Mouse (Mus musculus): ENCODE data around the gene Rnasel. TPM values are rescaled to one million over a fixed set of nuclear protein-coding genes. Genes with fewer than 3 reads are reported as not detected.

Rnasel gene
- total and polyA plus RNA-seq, 3 experiments: 8.4 to 18.8 (median 9.2) TPM

- peak overlapping the region; percentile 24; the same call in 1 of the 2 replicates for H3K4me2 ChIP-seq (ENCODE audit: insufficient read depth, low read depth, poor library complexity, severe bottlenecking)
These were observed 45.7 kb upstream of the Rnasel start for GRCm38 (mm10) chr1:153703445-153703991.

GRCm38 (mm10) chr1:153704174-153704573, 45.1 kb upstream of the Rnasel start:
- Histone ChIP-seq H3K4me3 (replicated peaks in 1 of 3; ENCODE audit: low read depth in 2 of 3, low read length in 2 of 3, poor library complexity in 1 of 3) (no peak overlapping the region), H3K4me1 (ENCODE audit: control insufficient read depth in 1 of 2, insufficient read depth in 2 of 2) (peaks cover 16 to 78% of the 10 kb centered on the region in 2 experiments), H3K4me2 (ENCODE audit: insufficient read depth, low read depth, poor library complexity, severe bottlenecking) (no peak overlapping the region), H3K27me3 (replicated peaks) (peaks cover 2% of the 10 kb centered on the region), H3K9ac (ENCODE audit: insufficient read depth, low read depth) (no peak overlapping the region), H3K36me3 (replicated peaks in 1 of 2; ENCODE audit: control insufficient read depth in 1 of 2, insufficient read depth in 1 of 2, low read length in 1 of 2) (no peaks in the 10 kb centered on the region), H3K27ac (ENCODE audit: insufficient read depth, low read depth) (no peak overlapping the region), H3K79me2 (replicated peaks; ENCODE audit: control insufficient read depth, extremely low read depth, insufficient read depth, poor library complexity, severe bottlenecking) (no peaks in the 10 kb centered on the region), H3K9me3 (replicated peaks; ENCODE audit: low read length) (peaks cover 5% of the 10 kb centered on the region)
- no peak for DNase-seq (ENCODE audit: extremely low read depth)
- TF ChIP-seq UBTF (IDR thresholded peaks at IDR 0.05; ENCODE audit: low read depth, low read length): no peak
- no peak for TF ChIP-seq MEF2A (IDR thresholded peaks at IDR 0.05; ENCODE audit: borderline replicate concordance, low read depth, low read length)
- no peak for TF ChIP-seq ZKSCAN1 (IDR thresholded peaks at IDR 0.05; ENCODE audit: borderline replicate concordance, low read depth, low read length)
- no peak for TF ChIP-seq PAX5 (IDR thresholded peaks at IDR 0.05; ENCODE audit: low read length)
- TF ChIP-seq MYC (IDR thresholded peaks at IDR 0.05; ENCODE audit: low read depth, low read length): no peak
- no peak for TF ChIP-seq GABPA (IDR thresholded peaks at IDR 0.05; ENCODE audit: insufficient replicate concordance, low read depth, low read length)
- in situ Hi-C loops (cut with MboI; ENCODE audit: low pct_ligation_motif_present, low pct_unique_long_range_greater_than_20kb, low sequenced_read_pairs) (loop anchor here (5.0 kb wide), 1 partner anchor 33 kb away; no protein-coding TSS in a partner anchor), dilution Hi-C loops (cut with MboI; ENCODE audit: extremely low pct_ligation_motif_present, extremely low pct_unique_long_range_greater_than_20kb, low sequenced_read_pairs) (no loop called here)

More at GRCm38 (mm10) chr1:153703445-153703991, 45.7 kb upstream of the Rnasel start:
- H3K9ac ChIP-seq (ENCODE audit: insufficient read depth, low read depth): no peak overlapping the region
- DNase-seq (ENCODE audit: extremely low read depth): no peak
- H3K27ac ChIP-seq (ENCODE audit: insufficient read depth, low read depth): no peak overlapping the region
- peaks cover 5% of the 10 kb centered on the region for H3K9me3 ChIP-seq (replicated peaks; ENCODE audit: low read length)
- H3K27me3 ChIP-seq (replicated peaks): peaks cover 4% of the 10 kb centered on the region
- peak overlapping the region in 1 of 3 experiments; percentile 10 for H3K4me3 ChIP-seq (replicated peaks in 1 of 3; ENCODE audit: low read depth in 2 of 3, low read length in 2 of 3, poor library complexity in 1 of 3)
- dilution Hi-C loops (cut with MboI; ENCODE audit: extremely low pct_ligation_motif_present, extremely low pct_unique_long_range_greater_than_20kb, low sequenced_read_pairs) (no loop called here), in situ Hi-C loops (cut with MboI; ENCODE audit: low pct_ligation_motif_present, low pct_unique_long_range_greater_than_20kb, low sequenced_read_pairs) (loop anchor here (5.0 kb wide), 1 partner anchor 34 kb away; no protein-coding TSS in a partner anchor)
- H3K79me2 ChIP-seq (replicated peaks; ENCODE audit: control insufficient read depth, extremely low read depth, insufficient read depth, poor library complexity, severe bottlenecking): no peaks in the 10 kb centered on the region
- H3K36me3 ChIP-seq (replicated peaks in 1 of 2; ENCODE audit: control insufficient read depth in 1 of 2, insufficient read depth in 1 of 2, low read length in 1 of 2): no peaks in the 10 kb centered on the region
- H3K4me1 ChIP-seq (ENCODE audit: control insufficient read depth in 1 of 2, insufficient read depth in 2 of 2): peaks cover 16 to 78% of the 10 kb centered on the region in 2 experiments
- TF ChIP-seq MXI1 (IDR thresholded peaks at IDR 0.05; ENCODE audit: low read depth, low read length): no peak

GRCm38 (mm10) chr1:153704996-153705395, 44.2 kb upstream of the Rnasel start:
- no peak overlapping the region for H3K4me2 ChIP-seq (ENCODE audit: insufficient read depth, low read depth, poor library complexity, severe bottlenecking)
- peaks cover 20 to 78% of the 10 kb centered on the region in 2 experiments for H3K4me1 ChIP-seq (ENCODE audit: control insufficient read depth in 1 of 2, insufficient read depth in 2 of 2)
- no peak for DNase-seq (ENCODE audit: extremely low read depth)
- no peak overlapping the region for H3K9ac ChIP-seq (ENCODE audit: insufficient read depth, low read depth)
- H3K27ac ChIP-seq (ENCODE audit: insufficient read depth, low read depth): no peak overlapping the region
- H3K27me3 ChIP-seq (replicated peaks): peaks cover 2% of the 10 kb centered on the region
- TF ChIP-seq BHLHE40 (IDR thresholded peaks at IDR 0.05; ENCODE audit: low read depth, low read length) (no peak), IRF4 (IDR thresholded peaks at IDR 0.05; ENCODE audit: low read depth, low read length) (no peak), TBP (conservative IDR thresholded peaks at IDR 0.05; ENCODE audit: low read depth, low read length) (no peak), NELFE (IDR thresholded peaks at IDR 0.05; ENCODE audit: low read depth, low read length) (no peak), CHD2 (IDR thresholded peaks at IDR 0.05; ENCODE audit: low read length) (no peak), NRF1 (IDR thresholded peaks at IDR 0.05; ENCODE audit: low read depth, low read length) (no peak), RAD21 (IDR thresholded peaks at IDR 0.05; ENCODE audit: low read depth, low read length) (no peak), USF2 (conservative IDR thresholded peaks at IDR 0.05; ENCODE audit: low read depth, low read length) (no peak), USF1 (IDR thresholded peaks at IDR 0.05; ENCODE audit: low read depth, low read length) (no peak), MAZ (IDR thresholded peaks at IDR 0.05; ENCODE audit: low read depth, low read length) (no peak), JUND (conservative IDR thresholded peaks at IDR 0.05; ENCODE audit: low read depth, low read length) (no peak), CHD1 (IDR thresholded peaks at IDR 0.05; ENCODE audit: low read depth, low read length) (no peak), MAFK (IDR thresholded peaks at IDR 0.05; ENCODE audit: insufficient replicate concordance, low read length) (no peak), E2F4 (IDR thresholded peaks at IDR 0.05; ENCODE audit: insufficient replicate concordance, low read depth, low read length) (no peak), CTCF (conservative IDR thresholded peaks at IDR 0.05 in 1 of 2, IDR thresholded peaks at IDR 0.05 in 1 of 2; ENCODE audit: low read depth in 2 of 2, low read length in 2 of 2) (no peak), EP300 (IDR thresholded peaks at IDR 0.05; ENCODE audit: low read length) (no peak), MEF2A (IDR thresholded peaks at IDR 0.05; ENCODE audit: borderline replicate concordance, low read depth, low read length) (no peak), POLR2AphosphoS2 (IDR thresholded peaks at IDR 0.05; ENCODE audit: low read depth, low read length) (no peak)
- in situ Hi-C loops (cut with MboI; ENCODE audit: low pct_ligation_motif_present, low pct_unique_long_range_greater_than_20kb, low sequenced_read_pairs): loop anchor here (5.0 kb wide), 1 partner anchor 32 kb away; no protein-coding TSS in a partner anchor
- no peak overlapping the region for H3K4me3 ChIP-seq (replicated peaks in 1 of 3; ENCODE audit: low read depth in 2 of 3, low read length in 2 of 3, poor library complexity in 1 of 3)
- no peaks in the 10 kb centered on the region for H3K36me3 ChIP-seq (replicated peaks in 1 of 2; ENCODE audit: control insufficient read depth in 1 of 2, insufficient read depth in 1 of 2, low read length in 1 of 2)
- dilution Hi-C loops (cut with MboI; ENCODE audit: extremely low pct_ligation_motif_present, extremely low pct_unique_long_range_greater_than_20kb, low sequenced_read_pairs): no loop called here
- peaks cover 5% of the 10 kb centered on the region for H3K9me3 ChIP-seq (replicated peaks; ENCODE audit: low read length)
- H3K79me2 ChIP-seq (replicated peaks; ENCODE audit: control insufficient read depth, extremely low read depth, insufficient read depth, poor library complexity, severe bottlenecking): no peaks in the 10 kb centered on the region

Data from CH12.LX (cell line).